Mouse (Mus musculus) cerebellum, adult 2 months (tissue): Measurements from ENCODE around the gene Wdr93. TPM values are rescaled to one million over a fixed set of nuclear protein-coding genes. Genes with fewer than 3 reads are reported as not detected.

Experiments used
- DNase-seq, 2 experiments: peaks; one replicate each; pipeline ENCODE4 v3.0.0; 2021
- H3K27ac ChIP-seq: fragments of 200-500 bp; 2 replicates; pipeline ENCODE4 v1.5.1; 2012; ENCODE audit warnings: low read length, control low read depth, inconsistent platforms; ENCODE audit not compliant: insufficient read depth
- H3K27me3 ChIP-seq: fragments of 200-500 bp; 2 replicates; pipeline ENCODE4 v1.6.1; 2012; ENCODE audit warnings: inconsistent platforms, mild to moderate bottlenecking, low read length, moderate library complexity; ENCODE audit not compliant: control insufficient read depth, insufficient read depth
- H3K4me1 ChIP-seq: fragments of 200-500 bp; 2 replicates; pipeline ENCODE4 v1.6.1; 2011; ENCODE audit warnings: low read length; ENCODE audit not compliant: control insufficient read depth, insufficient read depth
- H3K4me3 ChIP-seq: fragments of 200-500 bp; replicated peaks from 2 replicates; pipeline ENCODE3; 2011; ENCODE audit warnings: mild to moderate bottlenecking, low read depth, low read length, control low read depth; ENCODE audit not compliant: insufficient read depth
- CTCF ChIP-seq: fragments of 200-500 bp; IDR thresholded peaks from 2 replicates; pipeline ENCODE4 v1.5.1; 2011; ENCODE audit warnings: low read depth, mild to moderate bottlenecking, control low read depth, low read length, moderate library complexity, borderline replicate concordance; ENCODE audit not compliant: insufficient read depth
- POLR2A ChIP-seq: fragments of 200-500 bp; IDR thresholded peaks from 2 replicates; pipeline ENCODE4 v1.6.1; 2011; ENCODE audit warnings: low read length, control low read depth, borderline replicate concordance; ENCODE audit not compliant: insufficient read depth
- WGBS: fragments of 180-500 bp; shearing (Covaris S2); methylation state at CpG from one replicate; pipeline ENCODE4 v1.1.7; 2018; 5-methylcytosine and 5-hydroxymethylcytosine counted together
- polyA plus RNA-seq: library from polyadenylated mRNA; depleted of rRNA; stranded (reverse); fragments of >200 nt; gene quantifications from 2 replicates; pipeline ENCODE4 v1.2.3, GENCODE M21; 2012

Gene Wdr93
- polyA plus RNA-seq, 1 experiment, result 0.23 TPM

DNA sequence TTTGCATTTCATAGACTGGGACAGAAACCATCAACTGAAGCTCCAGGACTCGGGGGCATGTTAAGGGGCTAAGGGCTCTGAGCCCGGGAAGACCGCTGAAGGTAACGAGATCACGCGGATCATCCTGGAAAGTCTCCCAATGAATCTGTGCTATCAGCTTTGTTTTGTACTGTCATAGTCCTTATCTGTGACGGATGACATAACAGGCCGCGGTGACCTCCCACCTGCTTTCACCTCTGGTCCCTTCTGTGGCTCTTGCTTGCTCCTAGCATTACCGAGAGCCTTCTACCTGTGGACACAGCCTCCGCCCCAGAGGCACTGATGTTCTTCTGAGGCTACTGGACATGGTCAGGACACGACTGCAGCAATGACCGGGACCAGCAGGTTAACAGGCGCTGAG lies 6.5 kb upstream of the Wdr93 start:
- Histone ChIP-seq H3K4me1 (no peaks in the 10 kb centered on the region), H3K27me3 (no peaks in the 10 kb centered on the region), H3K4me3 (no peak overlapping the region), H3K27ac (no peak overlapping the region)
- 88% methylated on average over 14 of the region's 14 CpGs for WGBS
- TF ChIP-seq POLR2A (no peak), CTCF (no peak)
- no peak for DNase-seq

DNA sequence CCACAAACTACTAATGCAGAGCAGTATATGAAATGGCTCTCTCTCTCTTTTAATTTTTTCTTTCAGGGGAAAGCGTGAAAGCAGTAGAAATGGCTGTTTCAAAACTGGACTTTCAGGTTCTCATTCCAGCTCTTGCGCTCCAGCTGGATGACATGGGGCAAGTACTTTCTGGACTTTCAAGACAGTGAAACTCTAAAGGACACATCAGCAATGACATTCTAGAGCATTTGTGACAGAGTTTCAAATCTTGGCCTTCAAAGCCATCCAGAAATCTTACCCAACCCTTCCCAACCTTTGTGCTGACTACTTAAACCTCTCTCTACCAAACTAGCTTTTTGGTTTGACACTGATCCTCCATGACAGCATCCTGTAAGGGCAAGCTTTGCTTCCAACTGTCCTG lies 4.0 kb upstream of the Wdr93 start:
- DNase-seq, result no peak
- no peaks in the 10 kb centered on the region for H3K4me1 ChIP-seq
- no peak for TF ChIP-seq POLR2A
- no peak for TF ChIP-seq CTCF
- H3K4me3 ChIP-seq, result no peak overlapping the region
- no peaks in the 10 kb centered on the region for H3K27me3 ChIP-seq
- WGBS, result 92% methylated on average over 2 of the region's 2 CpGs
- H3K27ac ChIP-seq, result no peak overlapping the region

DNA sequence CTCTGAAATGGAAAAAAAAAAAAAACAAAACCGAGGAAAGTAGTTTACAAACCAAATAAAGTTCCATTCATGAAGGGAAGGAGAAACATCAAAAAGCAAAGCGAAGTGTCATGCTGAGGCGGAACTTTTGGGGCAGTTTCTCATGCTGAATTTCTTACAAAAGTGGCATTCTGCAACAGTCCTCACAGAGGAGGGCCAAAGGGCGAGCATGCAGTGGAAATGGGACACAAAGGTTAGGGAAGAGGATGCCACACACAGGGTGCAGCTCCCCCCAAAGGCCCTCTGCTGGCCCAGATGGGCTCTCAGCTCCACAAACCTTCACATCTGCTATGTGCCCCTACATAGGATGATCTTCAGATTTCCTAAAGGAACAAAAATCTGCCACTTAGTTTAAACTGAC lies 2.7 kb upstream of the Wdr93 start:
- no peak for DNase-seq
- TF ChIP-seq CTCF (no peak), POLR2A (no peak)
- Histone ChIP-seq H3K27me3 (no peaks in the 10 kb centered on the region), H3K4me3 (no peak overlapping the region), H3K4me1 (no peaks in the 10 kb centered on the region), H3K27ac (no peak overlapping the region)
- 79% methylated on average over 4 of the region's 4 CpGs for WGBS

DNA sequence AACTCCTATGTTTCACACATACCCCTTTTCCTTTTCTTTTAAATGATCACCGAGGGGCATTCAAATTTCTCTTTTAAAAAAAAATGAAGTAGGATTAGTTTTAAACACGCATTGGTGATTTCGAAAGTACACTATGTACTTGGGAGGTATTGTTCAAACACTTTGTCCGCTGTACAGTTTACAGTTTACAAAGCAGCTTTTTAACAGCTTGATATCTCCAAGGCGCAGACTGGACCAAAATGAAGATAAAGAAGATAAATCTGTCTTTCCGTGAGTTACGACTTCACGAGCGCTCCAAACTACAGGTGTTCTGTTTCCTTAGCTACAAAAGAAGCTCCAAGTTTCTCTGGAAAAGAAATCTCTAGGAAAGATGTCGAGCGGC lies 695 bp upstream of the Wdr93 start:
- WGBS, result 28% methylated on average over 11 of the region's 11 CpGs
- no peak for TF ChIP-seq POLR2A
- TF ChIP-seq CTCF, result no peak
- Histone ChIP-seq H3K27me3 (no peaks in the 10 kb centered on the region), H3K4me1 (no peaks in the 10 kb centered on the region), H3K4me3 (peak overlapping the region; percentile 55), H3K27ac (no peak overlapping the region)
- no peak for DNase-seq

DNA sequence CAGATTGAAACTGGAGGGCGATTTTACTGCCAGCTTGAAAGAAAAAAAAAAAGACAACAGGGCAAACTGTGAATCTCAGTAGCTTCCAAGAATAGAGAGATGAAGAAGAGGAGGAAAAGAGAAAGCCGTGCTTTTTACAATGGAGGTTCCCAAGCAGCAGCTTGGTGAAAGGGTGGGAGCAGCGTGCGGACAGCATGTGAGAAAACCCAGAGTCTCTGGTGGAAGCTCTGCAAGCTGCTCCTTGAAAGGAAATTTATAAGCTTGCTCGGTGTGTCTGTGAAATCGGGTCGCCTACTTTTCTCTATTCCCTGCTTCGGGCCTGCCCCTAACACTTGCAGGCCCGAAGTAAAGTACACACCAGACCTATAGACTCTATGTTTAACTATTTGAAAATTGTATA lies 1.1 kb downstream of the Wdr93 start:
- TF ChIP-seq POLR2A (no peak), CTCF (no peak)
- WGBS, result 93% methylated on average over 9 of the region's 9 CpGs
- Histone ChIP-seq H3K27me3 (no peaks in the 10 kb centered on the region), H3K4me1 (no peaks in the 10 kb centered on the region), H3K27ac (no peak overlapping the region), H3K4me3 (no peak overlapping the region)
- no peak for DNase-seq

DNA sequence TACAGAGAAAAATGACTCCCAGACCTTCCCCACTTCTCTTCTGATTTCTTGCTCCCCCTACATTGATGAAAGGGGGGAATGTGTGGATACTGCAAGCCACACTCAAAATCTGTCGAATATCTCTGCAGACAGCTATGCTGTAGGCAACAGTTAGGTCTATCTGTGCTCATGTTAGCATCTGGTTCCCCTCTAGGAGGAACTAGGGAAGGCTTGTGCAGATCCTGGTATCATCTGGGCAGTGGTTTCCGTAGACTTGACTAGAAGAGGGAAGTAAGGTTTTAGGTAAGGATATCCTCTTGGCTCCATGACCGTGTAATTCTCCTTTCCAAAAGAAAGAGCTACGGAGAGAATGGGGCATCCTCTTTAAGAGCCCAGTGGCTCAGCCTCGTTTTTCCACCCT lies 1.6 kb downstream of the Wdr93 start:
- TF ChIP-seq CTCF (no peak), POLR2A (no peak)
- no peak overlapping the region for H3K27ac ChIP-seq
- no peaks in the 10 kb centered on the region for H3K4me1 ChIP-seq
- 86% methylated on average over 5 of the region's 5 CpGs for WGBS
- H3K4me3 ChIP-seq, result no peak overlapping the region
- no peaks in the 10 kb centered on the region for H3K27me3 ChIP-seq
- no peak for DNase-seq

DNA sequence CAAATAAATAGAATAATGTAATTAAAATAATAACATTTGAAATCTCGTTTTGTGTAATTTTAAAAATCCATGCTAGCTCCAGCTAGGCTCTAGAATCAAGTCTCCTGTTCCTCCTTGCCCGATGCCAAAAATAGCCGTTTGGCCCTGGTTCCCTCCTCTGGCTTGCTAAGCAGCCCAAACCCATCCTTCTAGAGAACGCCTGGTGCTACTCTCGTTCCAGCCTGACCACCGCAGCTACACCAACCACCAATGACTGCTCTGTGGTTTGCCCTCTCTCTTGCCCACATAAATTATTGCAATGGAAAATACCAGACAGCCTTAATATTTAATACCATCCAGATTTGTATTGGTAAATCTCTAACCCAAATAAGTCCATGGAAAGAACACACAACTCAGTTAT lies 4.7 kb downstream of the Wdr93 start:
- no peak overlapping the region for H3K27ac ChIP-seq
- H3K27me3 ChIP-seq, result no peaks in the 10 kb centered on the region
- no peak for TF ChIP-seq CTCF
- TF ChIP-seq POLR2A, result no peak
- H3K4me3 ChIP-seq, result no peak overlapping the region
- no peaks in the 10 kb centered on the region for H3K4me1 ChIP-seq
- no peak for DNase-seq
- WGBS, result 48% methylated on average over 6 of the region's 6 CpGs

DNA sequence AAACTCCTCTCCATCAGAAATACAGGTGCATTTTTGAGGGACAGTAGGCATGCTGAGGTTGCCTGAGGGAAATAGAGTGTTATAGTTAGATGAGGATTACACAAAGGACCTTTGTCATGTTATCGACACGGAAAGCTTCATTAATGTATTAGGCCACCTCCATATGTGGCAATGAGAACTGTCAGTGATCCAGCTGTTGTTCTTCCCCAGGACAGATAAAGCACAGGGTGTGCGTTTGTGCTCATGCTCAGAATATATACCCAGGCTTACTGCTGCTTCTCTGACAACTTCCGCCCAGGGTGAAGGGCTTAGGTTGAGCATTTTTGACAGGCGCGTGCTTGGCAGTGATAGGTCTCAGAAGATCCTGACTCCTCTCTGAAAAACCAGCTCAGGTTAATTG lies 6.5 kb downstream of the Wdr93 start:
- TF ChIP-seq POLR2A (no peak), CTCF (no peak)
- WGBS, result 86% methylated on average over 6 of the region's 6 CpGs
- DNase-seq, result no peak

More for the DNA sequence above, 6.5 kb downstream of the Wdr93 start:
- H3K4me3 ChIP-seq, result no peak overlapping the region
- H3K4me1 ChIP-seq, result no peaks in the 10 kb centered on the region
- no peaks in the 10 kb centered on the region for H3K27me3 ChIP-seq
- H3K27ac ChIP-seq, result no peak overlapping the region
